Mouse (Mus musculus) heart, postnatal 14 days (tissue): ENCODE results near the gene Adi1. TPM values are rescaled to one million over a fixed set of nuclear protein-coding genes. Genes with fewer than 3 reads are reported as not detected.

Source experiments
- DNase-seq, 2 experiments: peaks; one replicate each; pipeline ENCODE4 v3.0.0; 2021 to 2022
- intact Hi-C: fragments of 180-260 bp; cut with DNase I; formaldehyde crosslinking; loops from one replicate; pipeline ENCODE4 v1.15.1; 2025
- total RNA-seq, 2 experiments: library from RNA; stranded (reverse); gene quantifications; 2 replicates each; pipeline ENCODE4 v1.2.3; 2021

Adi1 gene
- total RNA-seq, 2 experiments from 2014 or later: 36.3 to 38.9 TPM

GRCm38 (mm10) chr12:28693738-28694137 lies 18.7 kb downstream of the Adi1 start:
- intact Hi-C loops: no loop called here
- no peak for DNase-seq

GRCm38 (mm10) chr12:28694231-28694630 lies 19.2 kb downstream of the Adi1 start:
- DNase-seq: no peak
- intact Hi-C loops: no loop called here

GRCm38 (mm10) chr12:28694776-28695175 lies 19.7 kb downstream of the Adi1 start:
- no peak for DNase-seq
- intact Hi-C loops: loop anchor here (5.0 kb wide), 2 partner anchors 433 to 473 kb away; no protein-coding TSS in a partner anchor

- intact Hi-C loops: loop anchor here (2.0 to 5.0 kb wide), 3 partner anchors 109 to 469 kb away; no protein-coding TSS in a partner anchor
- no peak for DNase-seq
Measured at GRCm38 (mm10) chr12:28697821-28698595, 23.0 kb downstream of the Adi1 start.

GRCm38 (mm10) chr12:28699086-28699485 lies 24.1 kb downstream of the Adi1 start:
- intact Hi-C loops: loop anchor here (2.0 to 5.0 kb wide), 3 partner anchors 110 to 468 kb away; no protein-coding TSS in a partner anchor
- no peak for DNase-seq

GRCm38 (mm10) chr12:28699656-28700055 lies 24.6 kb downstream of the Adi1 start:
- peak; percentile 71 to 84 for DNase-seq
- intact Hi-C loops: loop anchor here (2.0 to 5.0 kb wide), 4 partner anchors 111 to 468 kb away; no protein-coding TSS in a partner anchor

GRCm38 (mm10) chr12:28700101-28700511 lies 25.1 kb downstream of the Adi1 start:
- intact Hi-C loops: loop anchor here (5.0 kb wide), 1 partner anchor 132 kb away; no protein-coding TSS in a partner anchor
- peak; percentile 13 to 14 for DNase-seq

GRCm38 (mm10) chr12:28700561-28701025 lies 25.6 kb downstream of the Adi1 start:
- intact Hi-C loops: loop anchor here (5.0 kb wide), 1 partner anchor 132 kb away; no protein-coding TSS in a partner anchor
- peak; percentile 82 to 90 for DNase-seq

- intact Hi-C loops: loop anchor here (5.0 kb wide), 1 partner anchor 131 kb away; no protein-coding TSS in a partner anchor
Measured at GRCm38 (mm10) chr12:28701302-28701701, 26.3 kb downstream of the Adi1 start.

GRCm38 (mm10) chr12:28704381-28704780 lies 29.4 kb downstream of the Adi1 start:
- no peak for DNase-seq
- intact Hi-C loops: loop anchor here (5.0 kb wide), 1 partner anchor 128 kb away; no protein-coding TSS in a partner anchor

More at GRCm38 (mm10) chr12:28701302-28701701, 26.3 kb downstream of the Adi1 start:
- DNase-seq: no peak

GRCm38 (mm10) chr12:28705204-28705603 lies 30.2 kb downstream of the Adi1 start:
- intact Hi-C loops: no loop called here

GRCm38 (mm10) chr12:28708154-28708553 lies 33.1 kb downstream of the Adi1 start:
- DNase-seq: no peak
- intact Hi-C loops: no loop called here

More at GRCm38 (mm10) chr12:28705204-28705603, 30.2 kb downstream of the Adi1 start:
- DNase-seq: no peak

- no peak for DNase-seq
- intact Hi-C loops: no loop called here
Measured at GRCm38 (mm10) chr12:28710566-28711185, 35.6 kb downstream of the Adi1 start.

GRCm38 (mm10) chr12:28714822-28715632 lies 40.0 kb downstream of the Adi1 start:
- intact Hi-C loops: no loop called here
- no peak for DNase-seq

- intact Hi-C loops: no loop called here
Measured at GRCm38 (mm10) chr12:28717066-28717465, 42.0 kb downstream of the Adi1 start.

GRCm38 (mm10) chr12:28718106-28718505 lies 43.1 kb downstream of the Adi1 start:
- DNase-seq: no peak
- intact Hi-C loops: no loop called here

More at GRCm38 (mm10) chr12:28717066-28717465, 42.0 kb downstream of the Adi1 start:
- DNase-seq: no peak

GRCm38 (mm10) chr12:28724366-28724765 lies 49.3 kb downstream of the Adi1 start:
- DNase-seq: no peak
- intact Hi-C loops: no loop called here

GRCm38 (mm10) chr12:28726204-28726603 lies 51.2 kb downstream of the Adi1 start:
- intact Hi-C loops: no loop called here
- no peak for DNase-seq

- intact Hi-C loops: no loop called here
- DNase-seq: no peak
Measured at GRCm38 (mm10) chr12:28727061-28727460, 52.0 kb downstream of the Adi1 start.
